Mouse (Mus musculus): ENCODE results near the gene Lekr1.

Gene Lekr1

DNA sequence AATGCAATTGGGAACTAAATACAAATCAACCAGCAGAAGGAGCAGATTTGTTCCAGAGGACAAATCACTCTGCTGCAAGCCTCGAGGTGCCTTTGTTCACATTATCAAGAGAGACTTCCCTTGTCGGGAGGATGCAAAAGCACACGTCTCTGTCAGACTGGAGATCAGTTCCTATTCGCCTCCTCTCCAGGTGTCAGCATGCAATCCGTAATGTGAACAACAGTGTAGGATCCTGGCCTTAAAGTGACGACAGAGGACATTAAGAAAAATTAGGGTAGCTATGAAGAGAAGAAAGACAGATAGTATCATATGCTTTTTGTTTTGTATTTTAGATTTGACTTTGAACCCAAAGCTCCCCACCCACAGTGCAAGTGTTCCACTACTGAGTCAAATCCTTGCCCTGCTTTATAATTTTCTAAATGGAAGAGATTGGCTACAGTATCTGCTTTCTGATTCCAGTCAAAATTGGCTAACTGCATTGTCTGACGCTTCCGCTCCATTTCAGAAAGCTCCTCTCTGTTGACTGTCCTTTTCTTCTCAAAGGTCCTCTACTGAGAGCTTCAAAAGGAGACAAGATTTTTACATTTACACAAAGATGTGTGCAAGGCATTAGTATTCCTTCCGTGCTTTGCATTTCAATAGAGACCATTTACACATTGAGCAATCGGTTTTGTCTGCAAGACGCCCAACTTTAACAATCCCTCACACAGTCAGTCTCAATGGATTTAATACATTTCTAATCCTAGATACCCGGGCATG, 8.9 kb upstream of the Lekr1 start:
- no peak for DNase-seq

- DNase-seq: no peak
Measured at GRCm38 (mm10) chr3:65658081-65658612, 7.9 kb upstream of the Lekr1 start.

DNA sequence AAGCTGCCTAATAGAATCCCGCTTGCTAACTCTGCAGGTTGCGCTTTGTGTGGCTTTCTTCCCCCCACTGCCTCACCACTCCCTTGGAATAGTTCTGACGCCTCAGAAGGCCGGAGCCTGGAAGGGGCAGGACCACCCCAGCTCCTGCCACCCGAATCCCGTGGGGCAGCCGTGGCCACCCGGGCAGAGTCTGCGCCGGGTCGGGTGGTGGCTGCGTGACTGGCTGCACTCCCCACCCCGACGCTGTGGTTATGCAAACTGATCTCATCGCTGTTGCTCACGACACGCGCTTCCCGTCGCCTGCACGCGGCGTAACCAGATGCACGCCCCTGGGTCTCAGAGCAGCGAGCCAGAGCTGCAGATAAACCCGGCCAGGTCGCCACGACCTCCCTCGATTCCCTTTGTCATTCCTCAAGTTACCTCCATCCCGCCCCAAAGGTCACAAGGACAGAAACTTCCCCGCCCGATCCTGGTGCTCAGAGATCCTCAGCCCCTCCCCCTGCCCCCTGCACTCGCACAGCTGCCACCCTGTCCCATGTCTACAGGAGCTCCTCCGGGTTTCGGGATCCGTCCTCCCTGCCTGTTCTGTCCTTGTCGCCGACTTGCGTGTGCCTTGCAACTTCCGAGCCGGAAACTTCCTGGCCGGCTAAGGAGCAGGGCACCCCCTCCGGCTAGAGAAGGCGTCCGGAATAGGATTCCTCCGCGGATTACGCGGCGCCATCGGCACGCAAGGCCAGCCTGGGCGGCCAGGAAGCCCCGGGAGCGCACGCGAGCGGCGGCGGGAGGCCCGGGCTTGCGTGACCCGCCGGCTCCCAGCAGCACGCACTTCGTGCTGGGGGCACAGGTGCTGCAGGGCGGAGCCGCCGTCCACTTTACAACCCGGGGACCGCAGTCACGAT, 7.1 kb upstream of the Lekr1 start:
- DNase-seq: peak; percentile 64

GRCm38 (mm10) chr3:65659620-65659932, 6.5 kb upstream of the Lekr1 start:
- no peak for DNase-seq

- no peak for DNase-seq
Measured at GRCm38 (mm10) chr3:65660336-65660735, 5.7 kb upstream of the Lekr1 start.

GRCm38 (mm10) chr3:65661731-65662130, 4.3 kb upstream of the Lekr1 start:
- DNase-seq: no peak

GRCm38 (mm10) chr3:65663176-65663575, 2.9 kb upstream of the Lekr1 start:
- no peak for DNase-seq

DNA sequence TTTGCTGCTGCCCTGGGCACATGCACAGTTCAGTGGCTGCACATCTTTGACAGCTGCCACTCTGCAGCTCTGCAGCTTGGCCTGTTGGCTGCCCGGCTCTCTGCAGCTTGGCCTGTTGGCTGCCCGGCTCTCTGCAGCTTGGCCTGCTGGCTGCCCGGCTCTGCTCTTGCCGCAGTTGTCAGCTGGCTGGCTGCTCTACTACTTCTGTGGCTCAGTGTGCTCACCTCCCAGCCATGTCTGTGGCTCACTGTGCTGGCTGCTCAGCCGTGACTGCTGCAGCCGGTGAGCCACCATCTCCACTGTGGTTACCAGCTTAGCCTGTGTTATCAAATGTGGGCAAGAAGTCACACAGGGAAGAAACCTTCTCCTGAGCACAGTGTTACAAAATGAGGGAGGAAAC, 4.2 kb downstream of the Lekr1 start:
- DNase-seq: peak; percentile 6

- no peak for DNase-seq
Measured at GRCm38 (mm10) chr3:65673725-65674124, 7.7 kb downstream of the Lekr1 start.

- DNase-seq: no peak
Measured at GRCm38 (mm10) chr3:65680612-65681011, 14.6 kb downstream of the Lekr1 start.

DNA sequence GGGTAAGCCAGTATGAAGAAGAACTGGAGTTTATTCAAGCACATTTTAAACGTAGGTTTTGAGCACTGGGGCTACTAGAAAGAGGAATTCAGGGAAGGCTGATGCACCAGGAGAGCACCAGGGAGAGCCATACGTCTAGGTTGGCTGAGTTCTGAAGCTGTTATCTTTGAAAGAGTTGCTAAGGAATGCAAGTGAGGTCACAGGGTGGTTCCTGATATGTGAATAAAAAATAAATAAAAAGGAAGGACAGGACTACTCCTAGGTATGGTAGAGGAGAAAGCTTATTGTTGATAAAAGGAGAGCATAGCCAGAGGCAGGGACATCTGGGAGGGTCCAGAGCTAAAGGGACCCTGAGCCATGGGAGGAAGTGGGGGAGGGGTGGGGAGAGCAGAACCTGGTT, 23.7 kb downstream of the Lekr1 start:
- no peak for DNase-seq

GRCm38 (mm10) chr3:65690850-65691249, 24.8 kb downstream of the Lekr1 start:
- DNase-seq: no peak

GRCm38 (mm10) chr3:65699704-65700103, 33.7 kb downstream of the Lekr1 start:
- no peak for DNase-seq

- no peak for DNase-seq
Measured at GRCm38 (mm10) chr3:65714372-65714771, 48.3 kb downstream of the Lekr1 start.

GRCm38 (mm10) chr3:65717406-65717805, 51.4 kb downstream of the Lekr1 start:
- DNase-seq: no peak

DNA sequence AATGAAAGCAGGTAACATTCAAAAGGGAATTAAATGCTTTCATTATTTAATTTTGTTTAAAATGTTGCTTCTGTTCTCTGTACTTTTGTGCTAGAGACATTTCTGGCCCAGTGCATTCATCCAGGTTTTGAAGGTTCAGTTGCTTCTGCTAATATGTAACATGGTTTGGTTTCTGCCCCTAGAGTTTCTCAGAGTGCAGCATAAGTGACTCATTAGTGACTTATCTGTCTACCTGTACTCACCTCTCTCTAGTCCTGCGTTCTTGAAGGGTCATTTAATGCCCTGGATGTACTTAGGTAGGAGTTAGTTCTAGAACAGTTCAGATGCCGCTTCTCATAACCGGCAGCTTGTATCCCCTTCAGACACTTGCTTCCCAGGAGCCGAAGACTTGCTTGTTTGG, 56.9 kb downstream of the Lekr1 start:
- DNase-seq: no peak

GRCm38 (mm10) chr3:65723664-65724063, 57.6 kb downstream of the Lekr1 start:
- no peak for DNase-seq

- DNase-seq: no peak
Measured at GRCm38 (mm10) chr3:65737816-65738215, 71.8 kb downstream of the Lekr1 start.

DNA sequence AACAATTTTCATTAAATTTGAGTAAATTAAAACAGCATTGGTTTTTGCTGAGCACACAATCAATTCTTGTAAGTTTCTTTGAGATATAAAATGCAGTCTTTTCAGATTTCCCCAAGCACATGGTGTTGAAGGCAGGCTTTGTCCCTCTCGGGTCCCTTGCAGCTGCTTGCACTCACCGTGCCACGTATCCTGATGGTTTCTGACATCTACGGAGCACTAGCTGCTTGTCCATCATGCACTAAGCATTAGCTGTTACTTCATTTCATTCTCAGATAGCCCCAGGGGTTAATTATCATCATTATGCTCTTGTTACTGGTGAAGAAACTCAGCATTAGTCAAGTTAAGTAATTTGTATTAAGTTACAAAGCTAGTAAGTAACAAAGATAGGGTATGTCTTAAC, 78.9 kb downstream of the Lekr1 start:
- no peak for DNase-seq

DNA sequence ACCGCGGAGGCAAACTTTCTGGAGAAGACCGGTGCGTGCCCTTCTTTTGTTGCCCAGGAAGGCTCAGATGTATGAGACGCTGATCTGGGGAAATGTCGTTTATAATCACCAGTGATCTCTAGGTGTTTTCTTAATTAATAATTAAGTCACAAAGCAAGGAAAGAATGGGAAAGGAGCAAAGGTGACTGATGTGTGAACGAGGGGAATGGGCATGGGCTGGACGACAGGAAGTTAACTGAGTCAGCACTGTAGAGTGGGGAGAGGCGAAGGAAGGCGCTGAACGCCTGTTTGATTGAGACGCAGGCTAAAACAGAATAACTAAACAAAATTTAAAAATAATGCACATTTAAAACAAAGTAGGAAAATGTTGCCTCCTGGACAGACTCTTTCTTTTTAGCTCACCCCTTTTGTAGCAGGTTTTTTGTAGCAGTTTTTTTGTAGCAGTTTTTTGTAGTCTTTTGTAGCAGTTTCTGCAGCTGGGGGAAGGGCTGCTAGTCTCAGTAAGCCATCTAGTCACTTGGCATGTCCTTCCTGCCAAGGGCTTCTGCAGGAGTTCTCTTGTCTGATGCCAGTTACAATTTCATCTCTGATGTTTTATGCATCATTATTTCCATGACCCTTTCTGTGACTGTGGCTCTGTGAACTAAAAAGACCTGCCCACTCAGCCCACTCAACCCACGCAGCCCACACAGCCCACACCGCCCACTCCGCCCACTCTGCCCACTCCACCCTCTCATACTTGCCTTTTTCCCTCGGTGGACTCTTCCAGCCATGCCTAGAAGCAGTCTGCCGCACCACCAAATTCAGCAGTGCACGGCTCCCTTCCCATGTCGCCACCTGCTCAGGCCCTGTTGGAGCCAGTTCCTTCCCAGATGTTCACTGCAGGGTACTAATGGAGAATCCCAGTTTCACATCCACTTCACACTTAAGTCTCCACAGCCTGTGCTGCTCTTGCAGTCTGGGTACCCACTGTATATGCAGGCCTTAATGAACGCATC, 98.8 kb downstream of the Lekr1 start:
- no peak for DNase-seq

- DNase-seq: no peak
Measured at GRCm38 (mm10) chr3:65766387-65766786, 100.4 kb downstream of the Lekr1 start.

GRCm38 (mm10) chr3:65767202-65767862, 101.3 kb downstream of the Lekr1 start:
- DNase-seq: no peak

Measured in right cerebral cortex, postnatal 14 days (tissue).